Mouse (Mus musculus) kidney, embryonic 14.5 days (tissue): ENCODE measurements around the gene Wdfy4. TPM values are rescaled to one million over a fixed set of nuclear protein-coding genes. Genes with fewer than 3 reads are reported as not detected.

Experiments used
- ATAC-seq: fragments of 200-750 bp; cut with Nextera tagmentation; 2 replicates; pipeline ENCODE4 v1.8.0; 2017; ENCODE audit warnings: moderate number of reproducible peaks, mild to moderate bottlenecking, moderate TSS enrichment, moderate library complexity; ENCODE audit not compliant: low FRiP score, low TSS enrichment
- H3K27ac ChIP-seq: fragments of 300-500 bp; sonication (generic); 2 replicates; pipeline ENCODE4 v1.5.1; 2014; ENCODE audit warnings: low read depth, mild to moderate bottlenecking, low read length, moderate library complexity, mixed read lengths
- H3K27me3 ChIP-seq: fragments of 300-500 bp; sonication (generic); 2 replicates; pipeline ENCODE4 v1.6.1; 2014; ENCODE audit warnings: mild to moderate bottlenecking, low read length; ENCODE audit not compliant: control insufficient read depth, insufficient read depth
- H3K36me3 ChIP-seq: fragments of 300-500 bp; sonication (generic); 2 replicates; pipeline ENCODE4 v1.6.1; 2014; ENCODE audit warnings: low read length, mixed read lengths; ENCODE audit not compliant: control insufficient read depth, insufficient read depth
- H3K4me1 ChIP-seq: fragments of 300-500 bp; sonication (generic); 2 replicates; pipeline ENCODE4 v1.6.1; 2014; ENCODE audit warnings: low read length, mixed read lengths; ENCODE audit not compliant: control insufficient read depth, insufficient read depth
- H3K4me2 ChIP-seq: fragments of 300-500 bp; sonication (generic); replicated peaks from 2 replicates; pipeline ENCODE4 v1.6.1; 2014; ENCODE audit warnings: low read depth, mild to moderate bottlenecking, low read length
- H3K4me3 ChIP-seq: fragments of 300-500 bp; sonication (generic); 2 replicates; pipeline ENCODE4 v1.5.1; 2014; ENCODE audit warnings: mild to moderate bottlenecking, low read length
- H3K9ac ChIP-seq: fragments of 300-500 bp; sonication (generic); 2 replicates; pipeline ENCODE4 v1.6.1; 2014; ENCODE audit warnings: low read depth, mild to moderate bottlenecking, low read length, moderate library complexity
- H3K9me3 ChIP-seq: fragments of 300-500 bp; sonication (generic); 2 replicates; pipeline ENCODE4 v1.6.1; 2016; ENCODE audit warnings: low read length; ENCODE audit not compliant: control insufficient read depth
- WGBS: fragments of 180-500 bp; shearing (Covaris S2); extraction: QIAGEN DNeasy Blood & Tissue Kit; methylation state at CpG from one replicate; pipeline ENCODE4 v1.1.7; 2014; 5-methylcytosine and 5-hydroxymethylcytosine counted together
- polyA plus RNA-seq: library from polyadenylated mRNA; unstranded; fragments of >200 nt; fragmentation: Nextera tagmentation; extraction: Ambion mirVana; gene quantifications from 2 replicates; pipeline ENCODE4 v1.2.1, GENCODE M21; 2014

Gene Wdfy4
- polyA plus RNA-seq, 1 experiment from 2014 or later = 0.31 TPM

DNA sequence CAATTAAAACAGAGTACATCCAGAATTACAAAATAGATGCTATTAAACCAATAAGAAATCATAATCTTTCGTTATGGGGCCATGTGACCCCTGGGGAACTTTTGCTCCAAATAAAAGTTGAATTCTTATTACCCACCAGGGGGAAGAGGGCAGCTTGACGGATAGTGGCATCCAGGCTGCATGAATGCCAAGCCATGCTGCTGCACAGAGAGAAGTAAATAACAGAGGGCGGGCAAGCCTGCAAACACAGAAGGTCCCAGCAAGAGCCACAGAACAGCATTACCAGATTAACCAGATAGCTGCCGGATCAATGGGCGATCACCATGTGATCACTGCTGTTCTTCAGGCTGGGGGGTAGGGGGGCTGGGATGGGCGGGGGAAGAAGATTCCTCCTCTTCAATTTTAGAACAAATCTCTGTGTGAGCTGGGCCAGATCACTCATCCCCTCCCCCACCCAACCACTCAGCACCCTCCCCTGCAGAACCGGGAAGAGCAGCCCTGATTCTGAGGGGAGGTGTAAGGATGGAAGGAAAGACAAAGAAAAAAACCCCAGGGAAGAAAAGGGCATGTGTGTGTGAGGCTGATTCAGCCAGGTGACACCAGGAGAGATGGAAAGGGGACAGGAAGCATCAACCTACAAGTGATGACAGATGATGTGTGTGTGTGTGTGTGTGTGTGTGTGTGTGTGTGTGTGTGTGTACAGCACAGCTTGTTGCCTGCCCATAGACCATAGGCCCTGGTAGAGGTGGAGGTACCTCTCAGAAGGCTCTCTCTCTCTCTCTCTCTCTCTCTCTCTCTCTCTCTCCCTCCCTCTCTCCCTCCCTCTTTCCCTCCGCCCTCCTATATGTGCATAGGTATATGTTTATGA is 185.0 kb downstream of the Wdfy4 start:
- WGBS = 55% methylated on average over 8 of the region's 8 CpGs

DNA sequence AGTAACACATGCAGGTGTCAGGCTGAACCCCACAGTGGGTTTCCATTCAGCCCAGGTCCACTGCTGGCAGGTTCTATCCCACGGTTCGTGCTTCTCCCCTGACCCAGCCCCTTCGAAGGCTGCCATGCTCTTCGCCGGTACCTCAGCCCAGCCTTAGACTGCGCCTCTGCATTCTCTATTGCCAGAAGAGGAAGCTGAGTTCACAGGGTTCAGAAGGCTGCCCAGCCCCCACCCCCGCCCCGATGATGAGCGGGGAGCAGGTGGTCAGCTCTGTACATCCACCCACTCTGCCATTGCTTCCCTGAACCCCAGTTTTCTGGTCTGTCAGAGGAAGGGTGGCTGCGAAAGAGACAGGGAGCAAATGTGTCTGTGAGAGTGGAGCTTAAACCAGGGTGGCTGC is 185.8 kb downstream of the Wdfy4 start:
- 0 out of 2 replicates have a peak, but pooled peaks have one; percentile 32 for ATAC-seq
- H3K27me3 ChIP-seq = no peaks in the 10 kb centered on the region
- H3K9ac ChIP-seq = no peak overlapping the region
- peaks cover 9% of the 10 kb centered on the region; the same call in 1 of the 2 replicates for H3K4me1 ChIP-seq
- H3K4me3 ChIP-seq = no peak overlapping the region
- H3K9me3 ChIP-seq = no peaks in the 10 kb centered on the region
- no peak overlapping the region for H3K27ac ChIP-seq
- 49% methylated on average over 10 of the region's 10 CpGs for WGBS
- H3K36me3 ChIP-seq = no peaks in the 10 kb centered on the region
- H3K4me2 ChIP-seq = no peak overlapping the region

More for the DNA sequence above, 185.0 kb downstream of the Wdfy4 start:
- Histone ChIP-seq H3K9me3 (0 out of 2 replicates have a peak, but pooled peaks cover 3% of the 10 kb centered on the region), H3K27me3 (no peaks in the 10 kb centered on the region), H3K4me1 (peaks cover under 1% of the 10 kb centered on the region; the same call in 1 of the 2 replicates), H3K27ac (no peak overlapping the region), H3K4me2 (no peak overlapping the region), H3K4me3 (no peak overlapping the region), H3K9ac (no peak overlapping the region), H3K36me3 (no peaks in the 10 kb centered on the region)
- ATAC-seq = no peak

DNA sequence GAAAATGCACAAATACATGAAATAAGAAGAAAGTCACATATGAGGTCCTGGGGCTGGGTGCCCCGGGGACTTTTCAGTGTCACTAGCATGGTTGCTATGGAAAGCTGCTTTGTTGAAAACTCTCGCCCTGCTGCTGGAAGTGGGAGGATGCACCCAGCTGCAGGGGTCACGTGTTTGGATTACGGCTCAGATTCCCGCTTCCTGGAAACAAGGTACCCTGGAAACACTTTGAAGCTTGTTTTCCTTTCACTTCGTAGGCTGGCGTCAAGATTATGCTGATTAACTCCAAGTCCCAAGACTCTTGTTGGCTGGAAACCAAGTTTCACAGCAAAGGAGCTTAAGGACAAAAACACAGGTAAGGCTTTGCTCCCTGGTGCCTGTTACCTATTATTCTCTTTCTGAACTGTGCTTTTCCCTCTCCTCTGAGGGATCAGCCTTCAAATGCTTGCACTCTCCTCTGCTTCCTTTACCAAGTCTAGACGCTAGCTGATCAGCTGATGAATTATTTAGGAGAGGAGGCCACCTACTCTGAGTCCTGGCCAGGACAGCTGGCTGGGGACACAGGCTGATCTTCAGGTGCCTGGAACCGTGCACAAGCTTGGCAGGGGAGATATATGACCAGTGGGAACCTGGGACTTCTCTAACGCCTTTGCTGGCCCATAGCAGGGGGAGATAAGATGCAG is 190.2 kb downstream of the Wdfy4 start:
- Histone ChIP-seq H3K27ac (no peak overlapping the region), H3K9me3 (no peaks in the 10 kb centered on the region), H3K27me3 (peaks cover 17% of the 10 kb centered on the region; the same call in 1 of the 2 replicates), H3K4me1 (peaks cover 9% of the 10 kb centered on the region; the same call in 1 of the 2 replicates), H3K9ac (no peak overlapping the region), H3K36me3 (no peaks in the 10 kb centered on the region), H3K4me3 (peak overlapping the region; percentile 1; the same call in 1 of the 2 replicates), H3K4me2 (peak overlapping the region; percentile 32)
- 3% methylated on average over 10 of the region's 10 CpGs for WGBS
- peak; percentile 78; the same call in 1 of the 2 replicates for ATAC-seq

DNA sequence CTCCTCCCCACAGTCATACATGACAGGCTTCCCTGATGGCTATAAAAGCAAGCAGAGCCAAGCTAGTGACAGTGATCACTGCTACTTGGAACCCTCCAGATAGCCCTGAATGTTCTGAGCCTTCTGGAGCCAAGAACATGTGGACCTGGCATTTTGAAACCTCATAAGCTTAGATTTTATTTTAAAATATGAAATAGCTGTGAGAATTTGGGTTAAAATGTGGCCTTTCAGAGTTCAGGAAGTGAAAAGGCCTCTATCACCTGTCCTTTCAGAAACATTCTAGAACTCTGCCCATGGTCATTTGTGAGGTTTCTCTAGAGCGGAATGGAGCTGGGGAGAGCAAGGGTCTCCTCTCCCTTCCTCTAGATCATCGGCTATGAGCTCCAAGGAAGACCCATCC is 194.2 kb downstream of the Wdfy4 start, which contains the start of gene Lrrc18:
TSS of gene Lrrc18 (plus strand) at position 301 of the 400 bp plus-strand sequence.
- Histone ChIP-seq H3K9ac (no peak within 1 kb of the TSS), H3K27ac (no peak within 1 kb of the TSS), H3K27me3 (peaks cover 25% of the 10 kb centered on the region; the same call in 1 of the 2 replicates), H3K36me3 (no peaks in the 10 kb centered on the region), H3K4me1 (peaks cover 16% of the 10 kb centered on the region; the same call in 1 of the 2 replicates), H3K9me3 (no peaks in the 10 kb centered on the region), H3K4me3 (no peak within 1 kb of the TSS), H3K4me2 (no peak within 1 kb of the TSS)
- WGBS = 99% methylated on average over 2 of the region's 2 CpGs
- ATAC-seq = no peak

DNA sequence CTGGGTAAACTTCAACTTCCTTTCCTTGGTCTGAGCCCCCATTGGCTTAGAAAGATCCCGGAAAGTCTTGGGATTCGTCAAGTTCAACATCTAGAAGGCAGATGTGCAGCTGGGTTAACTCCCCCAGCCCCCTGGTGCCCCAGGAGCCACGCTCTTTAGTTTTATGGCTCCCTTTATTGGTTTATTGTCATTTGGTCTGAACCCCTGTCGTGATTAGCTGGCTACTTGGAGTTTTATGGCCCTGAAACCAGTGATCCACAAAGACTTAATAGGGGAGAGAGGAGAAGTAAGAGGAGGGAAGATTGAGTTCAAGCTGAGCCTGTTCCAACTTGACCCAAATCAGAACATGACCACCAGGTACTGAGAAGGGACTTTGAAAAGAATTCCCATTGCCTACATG is 198.6 kb downstream of the Wdfy4 start:
- Histone ChIP-seq H3K27ac (no peak overlapping the region), H3K27me3 (peaks cover 19% of the 10 kb centered on the region; the same call in 1 of the 2 replicates), H3K9ac (no peak overlapping the region), H3K4me1 (0 out of 2 replicates have a peak, but pooled peaks cover 7% of the 10 kb centered on the region), H3K9me3 (no peaks in the 10 kb centered on the region), H3K36me3 (no peaks in the 10 kb centered on the region), H3K4me3 (no peak overlapping the region), H3K4me2 (no peak overlapping the region)
- WGBS = 10% methylated on average over 4 of the region's 4 CpGs
- ATAC-seq = peak; percentile 74

DNA sequence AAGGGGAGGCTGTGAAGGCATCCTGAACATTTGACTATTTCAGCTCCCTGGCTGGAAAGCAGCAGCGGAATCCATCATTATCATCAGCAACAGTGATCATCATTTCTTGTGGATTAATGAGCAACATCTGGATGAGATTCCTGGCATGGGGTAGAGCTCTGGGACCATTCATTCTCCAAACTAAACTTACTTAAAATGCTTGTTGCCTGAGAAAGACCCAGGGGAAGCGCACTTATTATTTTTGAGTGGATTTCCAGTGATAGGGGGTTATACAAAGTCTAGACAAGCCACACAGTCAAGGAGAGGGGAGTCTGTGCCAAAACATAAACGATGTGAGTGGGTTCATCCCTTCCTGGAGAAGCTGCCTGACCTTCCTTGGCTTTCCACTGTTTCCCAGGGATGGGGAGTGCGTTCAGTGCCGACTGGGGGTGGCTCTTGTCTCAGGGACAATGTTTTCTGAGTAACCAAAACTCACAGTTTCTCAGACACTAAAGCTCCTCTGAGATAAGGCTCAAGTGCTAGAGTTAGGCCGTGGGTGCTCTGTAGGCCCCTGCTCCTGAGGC is 201.1 kb downstream of the Wdfy4 start:
- Histone ChIP-seq H3K9me3 (no peaks in the 10 kb centered on the region), H3K27me3 (peaks cover 10% of the 10 kb centered on the region), H3K4me2 (no peak overlapping the region), H3K9ac (no peak overlapping the region), H3K4me1 (0 out of 2 replicates have a peak, but pooled peaks cover 7% of the 10 kb centered on the region), H3K4me3 (no peak overlapping the region), H3K36me3 (no peaks in the 10 kb centered on the region), H3K27ac (no peak overlapping the region)
- ATAC-seq = no peak
- 50% methylated on average over 6 of the region's 6 CpGs for WGBS

DNA sequence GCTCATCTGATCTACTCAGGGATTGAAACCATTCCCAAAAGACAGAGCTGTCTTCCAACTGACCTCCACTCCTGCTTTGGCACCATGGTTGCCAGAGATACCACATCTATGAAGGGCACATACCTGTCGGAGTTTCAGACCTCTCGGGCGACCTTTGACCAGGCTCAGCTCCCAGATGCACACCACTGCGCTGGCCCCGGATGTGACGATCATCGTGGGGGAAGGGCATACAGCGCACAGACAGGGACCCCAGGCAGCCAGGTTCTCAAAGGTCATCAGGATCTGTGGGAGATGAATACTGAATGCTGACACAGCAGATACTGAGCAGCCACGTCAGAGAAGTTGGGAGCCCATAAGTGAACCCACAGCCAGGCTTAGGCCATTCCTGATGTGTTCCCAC is 214.6 kb downstream of the Wdfy4 start:
- no peak overlapping the region for H3K4me2 ChIP-seq
- no peak for ATAC-seq
- no peak overlapping the region for H3K4me3 ChIP-seq
- no peak overlapping the region for H3K27ac ChIP-seq
- no peak overlapping the region for H3K9ac ChIP-seq
- no peaks in the 10 kb centered on the region for H3K36me3 ChIP-seq
- H3K9me3 ChIP-seq = no peaks in the 10 kb centered on the region
- H3K27me3 ChIP-seq = peaks cover 5% of the 10 kb centered on the region
- H3K4me1 ChIP-seq = no peaks in the 10 kb centered on the region
- 77% methylated on average over 9 of the region's 9 CpGs for WGBS

DNA sequence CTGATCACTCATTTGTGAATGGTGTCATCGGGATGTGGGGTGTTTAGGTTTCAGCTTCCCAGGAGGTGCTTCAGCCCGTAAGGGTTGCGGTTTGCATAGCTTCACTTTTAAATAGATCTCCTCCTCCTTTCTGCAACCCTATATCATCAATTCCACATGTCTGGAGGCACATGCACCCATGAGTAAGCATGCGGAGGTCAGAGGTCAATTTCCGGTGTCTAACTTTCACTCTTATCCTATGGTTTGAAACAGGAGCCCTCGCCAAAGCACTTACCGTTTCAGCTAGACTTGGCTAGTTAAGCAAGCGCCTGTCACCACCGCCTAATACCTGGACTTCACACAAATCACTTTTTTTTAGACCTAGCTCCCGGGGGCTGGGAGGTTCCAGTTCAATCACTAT is 220.6 kb downstream of the Wdfy4 start:
- peak; percentile 79 for ATAC-seq
- H3K27ac ChIP-seq = no peak overlapping the region
- H3K9me3 ChIP-seq = no peaks in the 10 kb centered on the region
- H3K4me3 ChIP-seq = no peak overlapping the region
- no peaks in the 10 kb centered on the region for H3K36me3 ChIP-seq
- H3K27me3 ChIP-seq = peaks cover 13% of the 10 kb centered on the region
- no peaks in the 10 kb centered on the region for H3K4me1 ChIP-seq
- no peak overlapping the region for H3K4me2 ChIP-seq
- WGBS = 31% methylated on average over 10 of the region's 10 CpGs
- H3K9ac ChIP-seq = no peak overlapping the region
